Mouse (Mus musculus): ENCODE data around the gene Treml1. TPM values are rescaled to one million over a fixed set of nuclear protein-coding genes. Genes with fewer than 3 reads are reported as not detected.

Treml1 gene
- 0.68 and 0.82 TPM in 2 replicates for polyA plus RNA-seq (2015; fragmentation: Nextera tagmentation; extraction: Ambion mirVana)

DNA sequence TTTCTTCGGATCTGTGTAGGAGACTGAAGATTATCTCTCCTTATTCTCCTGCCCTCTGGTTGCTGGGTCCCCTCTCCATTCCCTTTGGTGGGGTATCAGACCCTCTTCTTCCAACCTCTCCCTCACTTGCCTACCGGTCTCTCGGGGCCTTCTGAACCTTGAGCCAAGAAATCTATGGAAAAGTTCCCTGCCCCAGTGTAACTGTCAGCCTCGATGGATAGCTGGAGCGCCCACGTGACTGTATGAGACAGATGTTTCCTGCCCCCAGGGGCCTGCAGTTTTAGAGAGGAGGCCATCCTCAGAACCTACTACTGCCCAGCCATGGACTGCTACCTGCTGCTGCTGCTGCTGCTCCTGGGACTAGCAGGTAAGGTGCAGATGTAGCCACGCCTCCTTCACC lies at the start of gene Treml1:
Gene Treml1, plus strand, starts transcription at position 301 of the 400 bp plus-strand sequence.

DNA sequence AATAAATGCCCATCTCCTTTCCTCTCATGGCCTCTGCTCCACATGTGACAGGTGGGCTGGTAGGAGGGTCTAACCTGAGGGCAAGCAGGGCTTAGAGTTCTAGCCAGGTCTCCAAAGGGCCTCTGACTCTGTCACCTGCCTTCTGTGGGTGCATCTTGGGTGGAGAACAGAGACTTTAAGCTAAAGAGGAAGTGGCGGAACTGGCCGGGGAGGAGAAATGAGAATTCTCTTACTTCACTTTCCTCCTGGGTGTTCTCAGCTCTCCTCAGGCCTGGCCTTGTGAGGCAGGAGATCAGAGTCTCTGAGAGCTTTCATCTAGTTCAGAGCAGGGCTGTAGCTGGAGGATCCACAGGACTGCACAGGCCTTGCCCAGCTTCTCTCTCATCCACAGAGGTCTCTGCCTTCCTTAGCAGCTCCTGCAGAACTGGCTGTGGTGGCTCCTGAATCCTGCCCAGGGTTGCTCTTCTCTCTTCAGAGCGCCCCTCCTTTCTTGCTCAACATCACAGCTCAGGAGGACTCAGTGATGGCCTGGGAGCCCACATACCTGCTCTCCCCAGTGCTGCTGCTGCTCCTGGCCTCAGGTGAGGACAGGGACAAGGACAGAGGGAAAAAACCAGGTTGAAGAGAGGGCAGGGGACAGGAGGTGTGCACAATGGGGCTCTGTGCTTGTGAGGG lies 43.7 kb upstream of the Treml1 start, which contains the start of gene B430306N03Rik:
Gene B430306N03Rik, plus strand, starts transcription at position 237 of the 675 bp plus-strand sequence.

DNA sequence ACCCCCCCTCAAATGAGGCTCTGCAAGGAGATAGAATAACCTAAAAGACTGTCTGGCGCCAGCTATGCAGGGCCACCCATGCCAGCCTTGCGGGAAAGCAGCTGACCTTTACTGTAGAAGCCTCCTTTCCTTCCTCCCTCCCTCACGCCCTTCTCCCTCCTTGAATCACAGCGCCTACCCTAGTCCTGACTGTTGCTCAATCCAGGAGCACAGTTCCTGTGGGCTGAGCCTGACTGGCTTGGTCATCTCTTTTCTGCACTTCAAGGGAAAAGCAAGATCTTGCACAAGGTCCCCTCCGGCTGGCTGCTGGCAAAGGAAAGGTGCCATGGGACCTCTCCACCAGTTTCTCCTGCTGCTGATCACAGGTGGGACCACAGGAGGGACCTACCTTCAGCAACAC lies 13.5 kb upstream of the Treml1 start, which contains the start of gene Trem2:
Gene Trem2, plus strand, starts transcription at position 171 of the 400 bp plus-strand sequence.

DNA sequence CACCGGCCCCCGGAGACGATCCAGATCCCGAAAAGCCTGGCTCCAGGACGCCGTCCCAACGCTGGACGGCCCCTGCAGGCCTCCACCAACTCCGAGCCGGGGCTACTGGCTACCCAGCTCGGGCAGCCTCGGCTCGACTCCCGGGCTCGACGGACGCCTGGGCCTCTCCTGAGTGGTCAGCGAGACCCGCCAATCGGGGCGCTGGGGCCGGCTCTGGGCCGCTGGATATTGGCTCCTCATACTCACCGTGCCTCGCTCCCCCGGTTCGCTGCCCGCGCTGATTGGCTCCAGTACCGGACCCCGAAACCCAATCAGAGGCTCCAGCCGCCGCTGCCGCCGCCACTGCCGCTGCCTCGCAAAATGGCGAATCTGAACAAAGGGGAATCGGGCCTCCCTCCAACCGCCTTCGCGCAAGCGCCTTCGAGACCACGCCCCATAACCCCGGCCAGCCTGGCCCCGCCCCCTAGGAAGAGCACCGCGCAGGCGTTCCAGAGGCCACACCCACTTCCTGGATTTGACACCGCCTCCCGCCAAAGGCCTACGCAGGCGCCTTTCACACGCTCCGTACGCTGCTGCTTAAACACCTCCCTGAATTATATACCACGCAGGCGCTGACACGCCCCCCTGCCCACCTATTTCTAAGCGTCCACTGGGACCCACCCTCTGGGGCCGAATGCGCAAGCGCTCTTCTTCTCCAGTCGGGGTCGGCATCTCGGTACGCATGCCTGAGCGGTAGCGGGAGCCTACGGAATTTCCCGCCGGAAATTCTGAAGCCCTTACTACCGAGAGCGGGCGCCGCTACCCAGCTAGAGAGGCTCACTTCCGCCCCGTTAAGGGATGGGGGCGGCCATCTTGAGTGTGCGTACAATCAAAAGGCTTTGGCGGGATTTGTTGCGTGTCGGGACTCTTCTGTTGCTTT lies 49.9 kb downstream of the Treml1 start, which contains the start of the genes Nfya and Oard1:
Gene Nfya, minus strand, starts transcription at position 527 of the 919 bp plus-strand sequence.
Gene Oard1, plus strand, starts transcription at position 635 of the 919 bp plus-strand sequence.

Other genes starting within 250 kb of the Treml1 start
- gene 9830107B12Rik, start 213.6 kb upstream of the Treml1 start, polyA plus RNA-seq (2015; fragmentation: Nextera tagmentation; extraction: Ambion mirVana) = 0.09 and 0.11 TPM in 2 replicates
- gene A530064D06Rik, start 192.6 kb upstream of the Treml1 start, polyA plus RNA-seq (2015; fragmentation: Nextera tagmentation; extraction: Ambion mirVana) = 0.72 and 1.1 TPM in 2 replicates
- gene Trem1, start 127.1 kb upstream of the Treml1 start, polyA plus RNA-seq (2015; fragmentation: Nextera tagmentation; extraction: Ambion mirVana) = 0.28 and 0.33 TPM in 2 replicates
- 0.38 and 0.46 TPM in 2 replicates for gene Trem3, start 112.1 kb upstream of the Treml1 start, polyA plus RNA-seq (2015; fragmentation: Nextera tagmentation; extraction: Ambion mirVana)
- 1.1 and 1.4 TPM in 2 replicates for gene Treml4, start 95.6 kb upstream of the Treml1 start, polyA plus RNA-seq (2015; fragmentation: Nextera tagmentation; extraction: Ambion mirVana)
- 0.06 and 0.39 TPM in 2 replicates for gene Treml2, start 60.4 kb upstream of the Treml1 start, polyA plus RNA-seq (2015; fragmentation: Nextera tagmentation; extraction: Ambion mirVana)
- 0.82 and 0.83 TPM in 2 replicates for gene B430306N03Rik, start 43.8 kb upstream of the Treml1 start, polyA plus RNA-seq (2015; fragmentation: Nextera tagmentation; extraction: Ambion mirVana)
- gene Trem2, start 13.5 kb upstream of the Treml1 start, polyA plus RNA-seq (2015; fragmentation: Nextera tagmentation; extraction: Ambion mirVana) = 11.2 and 11.9 TPM in 2 replicates
- gene Nfya, start 50.0 kb downstream of the Treml1 start, polyA plus RNA-seq (2015; fragmentation: Nextera tagmentation; extraction: Ambion mirVana) = 3.6 TPM in 2 replicates
- 62.8 and 63.9 TPM in 2 replicates for gene Oard1, start 50.1 kb downstream of the Treml1 start, polyA plus RNA-seq (2015; fragmentation: Nextera tagmentation; extraction: Ambion mirVana)
- 0.85 and 4.3 TPM in 2 replicates for gene Apobec2, start 73.0 kb downstream of the Treml1 start, polyA plus RNA-seq (2015; fragmentation: Nextera tagmentation; extraction: Ambion mirVana)
- gene Tspo2, start 91.6 kb downstream of the Treml1 start, polyA plus RNA-seq (2015; fragmentation: Nextera tagmentation; extraction: Ambion mirVana) = 4.0 and 5.0 TPM in 2 replicates
- gene Unc5cl, start 95.0 kb downstream of the Treml1 start, polyA plus RNA-seq (2015; fragmentation: Nextera tagmentation; extraction: Ambion mirVana) = 0.12 TPM in 1 of 2 replicates, not detected in the other

All from adrenal gland, postnatal 0 days (tissue).